Mouse (Mus musculus) CD4-positive, CD25-positive, alpha-beta regulatory T cell, adult 4 months (primary cell): ENCODE results near the gene Rnf126. TPM values are rescaled to one million over a fixed set of nuclear protein-coding genes. Genes with fewer than 3 reads are reported as not detected.

Source experiments
- ATAC-seq: one replicate; pipeline ENCODE4 v1.8.0; 2017
- polyA plus RNA-seq, 2 experiments: library from polyadenylated mRNA; unstranded; fragments of 100-300 nt; shearing (Covaris generic); gene quantifications; one replicate each; pipeline ENCODE4 v1.2.1; 2017

Rnf126 gene
- polyA plus RNA-seq, 2 experiments from 2014 or later: 3.4 to 3.5 TPM

DNA sequence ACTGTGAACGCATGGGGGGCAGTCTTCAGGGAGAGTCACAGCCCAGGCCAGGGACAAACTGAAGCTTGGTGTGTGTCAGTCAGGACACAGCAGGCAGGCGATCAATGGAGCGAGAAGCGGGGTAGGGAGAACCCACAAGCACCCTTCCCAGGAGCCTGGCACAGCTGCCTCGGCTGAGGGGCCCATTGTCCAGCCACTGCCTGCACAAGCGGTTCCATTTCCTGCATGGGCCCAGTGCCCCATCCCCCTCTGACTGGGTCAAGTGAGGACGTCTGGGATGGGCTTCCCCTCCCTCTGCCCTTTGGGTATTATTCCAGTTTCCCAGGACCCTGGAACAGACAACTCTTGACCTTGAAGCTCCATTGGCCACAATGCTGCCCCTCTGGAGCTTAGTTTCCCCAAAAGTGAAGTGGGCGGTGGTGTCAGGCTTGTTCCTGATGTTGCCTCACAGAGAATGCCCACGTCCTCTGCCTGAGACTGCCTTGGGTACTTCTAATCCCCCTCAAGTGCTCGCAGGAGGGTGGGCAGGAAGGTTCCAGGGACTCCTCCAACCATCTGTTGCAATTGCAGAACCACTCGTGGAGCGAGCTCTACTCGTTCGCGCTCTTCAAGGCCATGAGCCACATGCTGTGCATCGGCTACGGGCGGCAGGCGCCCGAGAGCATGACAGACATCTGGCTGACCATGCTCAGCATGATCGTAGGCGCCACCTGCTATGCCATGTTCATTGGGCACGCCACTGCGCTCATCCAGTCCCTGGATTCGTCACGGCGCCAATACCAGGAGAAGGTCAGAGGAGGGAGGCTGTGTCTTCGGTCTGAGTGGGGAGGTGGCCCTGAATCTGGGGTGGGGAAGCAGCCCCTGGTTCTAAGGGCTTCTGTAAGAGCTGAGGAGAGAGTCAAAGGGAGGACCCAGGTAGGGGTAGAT is 38.2 kb downstream of the Rnf126 start:
- no peak for ATAC-seq

DNA sequence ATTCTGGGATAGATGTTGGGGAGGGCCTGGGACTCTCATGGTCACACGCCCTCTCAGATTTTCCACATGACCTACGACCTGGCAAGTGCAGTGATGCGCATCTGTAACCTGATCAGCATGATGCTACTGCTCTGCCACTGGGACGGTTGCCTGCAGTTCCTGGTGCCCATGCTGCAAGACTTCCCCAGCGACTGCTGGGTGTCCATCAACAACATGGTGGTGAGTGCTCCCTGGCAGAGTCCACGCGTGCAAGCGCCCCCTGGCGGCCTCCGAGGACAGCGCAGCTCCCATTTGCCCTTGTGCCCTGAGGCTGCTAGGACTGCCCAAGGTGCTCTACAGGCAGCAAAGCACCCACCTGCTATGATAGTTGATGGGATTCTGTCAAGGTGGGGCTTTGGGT is 40.7 kb downstream of the Rnf126 start:
- ATAC-seq: no peak

DNA sequence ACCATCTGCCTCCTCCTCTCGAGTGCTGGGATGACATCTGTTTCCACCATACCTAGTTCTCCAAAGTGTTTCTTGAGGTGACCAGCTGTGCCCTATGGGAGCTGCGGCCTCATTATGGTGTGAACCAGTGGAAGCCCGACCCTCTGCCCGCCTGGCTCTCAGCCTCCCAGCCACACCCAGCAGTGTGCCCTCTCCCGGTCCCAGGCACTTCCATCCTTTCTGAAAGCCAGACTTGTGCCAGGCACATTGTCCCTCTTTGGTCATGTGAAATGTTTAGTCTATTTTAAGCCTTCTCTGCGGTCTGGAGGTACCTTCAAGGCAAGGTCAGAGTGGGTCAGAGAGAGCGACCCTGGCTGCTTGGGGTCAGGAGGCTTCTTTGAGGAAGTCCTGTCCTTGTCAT is 43.1 kb downstream of the Rnf126 start:
- ATAC-seq: no peak

DNA sequence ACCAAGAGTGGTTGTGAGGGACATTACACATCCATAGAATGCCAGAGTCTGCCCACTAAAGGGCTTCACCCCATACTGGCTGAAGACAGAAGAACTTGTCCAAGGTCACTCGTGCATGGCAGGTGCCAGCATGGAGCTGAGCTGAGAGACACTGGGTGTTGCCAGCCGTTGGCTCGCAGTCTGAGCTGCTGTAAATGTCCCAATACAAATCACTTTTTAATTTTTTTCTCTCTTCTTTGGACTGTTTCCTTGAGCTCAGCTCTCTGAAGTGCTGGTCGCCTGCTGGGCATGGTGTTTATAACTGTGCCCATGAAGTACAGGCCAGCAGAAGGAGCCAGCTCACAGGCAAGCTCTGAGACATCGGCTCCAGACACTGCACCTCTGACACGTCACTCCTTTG is 43.7 kb downstream of the Rnf126 start:
- ATAC-seq: no peak

DNA sequence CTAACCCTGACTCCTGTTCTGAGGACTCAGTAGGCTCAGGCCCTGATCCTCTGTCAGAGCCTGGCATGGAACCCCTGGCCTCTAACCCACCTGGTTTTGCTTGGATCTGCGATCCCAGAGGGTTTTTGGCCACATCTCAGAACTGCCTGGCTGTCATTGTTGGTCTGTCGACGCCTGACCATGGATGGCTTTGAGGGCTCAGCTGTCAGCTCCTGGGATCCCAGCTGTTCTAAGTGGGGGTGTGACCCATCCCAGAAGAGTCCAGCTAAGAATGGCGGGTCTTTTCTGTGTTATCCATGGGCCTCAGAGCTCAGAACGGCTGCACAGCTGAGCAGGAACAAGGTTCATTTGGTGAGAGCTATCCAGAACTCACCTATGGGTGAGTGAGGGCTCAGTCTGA is 45.7 kb downstream of the Rnf126 start:
- ATAC-seq: no peak

DNA sequence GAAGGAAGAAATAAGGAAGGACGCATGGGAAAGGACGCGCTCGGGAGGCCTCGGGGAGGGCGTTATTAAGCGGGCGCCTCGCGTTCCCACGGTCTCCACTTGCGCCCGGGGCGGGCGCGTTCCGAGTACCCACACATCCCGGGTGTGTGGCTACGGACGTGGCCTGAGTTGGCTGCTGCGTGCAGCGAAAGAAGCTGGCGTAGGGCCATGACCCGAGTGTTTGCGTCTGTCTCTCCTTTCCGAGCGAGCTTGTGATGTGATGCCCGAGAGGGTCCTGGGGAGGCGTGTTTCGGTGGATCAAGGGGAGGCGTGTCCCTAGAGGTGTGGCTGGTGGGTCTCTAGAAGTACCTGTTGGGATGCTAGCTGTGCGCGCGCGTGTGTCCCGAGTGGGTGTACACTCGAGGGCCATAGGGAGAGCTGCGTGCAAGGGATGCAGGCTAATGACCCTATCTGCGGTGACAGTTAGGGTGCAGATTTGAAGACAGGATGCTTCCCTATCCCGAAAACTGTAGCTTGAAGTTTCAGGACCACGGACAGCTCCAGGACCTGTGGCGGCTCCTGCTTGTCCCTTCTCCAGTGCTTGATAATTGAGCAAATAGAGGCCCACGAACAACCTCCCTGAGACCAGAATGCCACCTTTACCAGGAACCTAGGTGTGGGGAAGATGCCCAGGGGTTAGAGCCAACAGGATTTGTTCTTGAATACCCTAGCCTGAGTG is 49.0 kb downstream of the Rnf126 start:
- no peak for ATAC-seq

DNA sequence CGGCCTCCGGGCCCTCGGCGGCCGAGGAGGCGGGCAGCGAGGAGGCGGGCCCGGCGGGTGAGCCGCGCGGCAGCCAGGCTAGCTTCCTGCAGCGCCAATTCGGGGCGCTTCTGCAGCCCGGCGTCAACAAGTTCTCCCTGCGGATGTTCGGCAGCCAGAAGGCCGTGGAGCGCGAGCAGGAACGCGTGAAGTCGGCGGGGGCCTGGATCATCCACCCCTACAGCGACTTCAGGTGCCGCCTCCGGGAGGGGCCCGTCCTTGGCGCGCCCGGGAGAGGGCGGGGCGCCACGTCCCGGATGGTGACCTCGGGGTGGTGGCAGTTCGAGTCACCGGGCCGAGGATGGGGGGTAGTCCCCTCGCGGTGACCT is 49.8 kb downstream of the Rnf126 start:
- peak; percentile 32 for ATAC-seq

DNA sequence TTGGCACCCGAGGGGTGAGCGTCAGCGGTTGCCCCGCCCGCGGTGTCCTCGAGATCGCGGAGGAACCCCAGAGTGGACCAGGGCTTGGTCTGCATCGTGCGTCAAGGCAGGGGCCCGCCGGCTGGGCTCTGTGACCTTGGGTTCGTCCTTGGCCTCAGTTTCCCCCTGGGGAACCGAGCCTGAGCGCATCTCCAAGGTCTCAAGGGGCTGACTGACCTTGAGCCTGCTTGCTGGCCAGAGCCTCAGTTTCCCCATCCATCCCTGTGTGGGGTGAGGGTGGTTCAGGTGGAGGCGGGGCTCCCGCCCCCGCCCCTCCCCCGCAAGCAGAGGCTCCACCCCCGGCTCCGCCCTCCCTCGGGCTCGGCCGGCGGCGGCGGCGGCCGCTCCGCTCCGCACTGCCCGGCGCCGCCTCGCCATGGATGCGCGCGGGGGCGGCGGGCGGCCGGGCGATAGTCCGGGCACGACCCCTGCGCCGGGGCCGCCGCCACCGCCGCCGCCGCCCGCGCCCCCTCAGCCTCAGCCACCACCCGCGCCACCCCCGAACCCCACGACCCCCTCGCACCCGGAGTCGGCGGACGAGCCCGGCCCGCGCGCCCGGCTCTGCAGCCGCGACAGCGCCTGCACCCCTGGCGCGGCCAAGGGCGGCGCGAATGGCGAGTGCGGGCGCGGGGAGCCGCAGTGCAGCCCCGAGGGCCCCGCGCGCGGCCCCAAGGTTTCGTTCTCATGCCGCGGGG is 50.3 kb downstream of the Rnf126 start, which contains the start of gene Hcn2:
Hcn2 (plus strand) TSS at position 381 of the 734 bp plus-strand sequence.
- no peak for ATAC-seq

DNA sequence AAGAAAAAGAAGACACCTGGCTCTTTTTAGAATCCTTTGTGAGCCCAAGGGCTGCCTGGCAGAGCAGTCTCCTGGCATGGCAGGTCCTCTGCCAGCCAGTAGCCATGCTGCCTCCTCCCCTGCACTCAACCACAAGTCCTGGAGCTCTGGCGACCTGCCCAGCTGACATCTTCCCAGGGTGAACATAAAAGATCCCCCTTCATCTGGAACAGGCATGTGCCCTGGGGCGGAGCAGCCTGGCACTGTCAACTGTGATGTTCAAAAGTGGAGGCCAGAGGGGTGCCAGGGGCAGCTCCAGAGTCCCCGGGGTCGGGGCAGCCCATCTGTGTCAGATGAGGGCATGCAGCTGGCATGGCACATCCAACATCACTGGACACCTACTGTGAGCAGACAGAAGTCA is 51.8 kb downstream of the Rnf126 start:
- ATAC-seq: no peak

DNA sequence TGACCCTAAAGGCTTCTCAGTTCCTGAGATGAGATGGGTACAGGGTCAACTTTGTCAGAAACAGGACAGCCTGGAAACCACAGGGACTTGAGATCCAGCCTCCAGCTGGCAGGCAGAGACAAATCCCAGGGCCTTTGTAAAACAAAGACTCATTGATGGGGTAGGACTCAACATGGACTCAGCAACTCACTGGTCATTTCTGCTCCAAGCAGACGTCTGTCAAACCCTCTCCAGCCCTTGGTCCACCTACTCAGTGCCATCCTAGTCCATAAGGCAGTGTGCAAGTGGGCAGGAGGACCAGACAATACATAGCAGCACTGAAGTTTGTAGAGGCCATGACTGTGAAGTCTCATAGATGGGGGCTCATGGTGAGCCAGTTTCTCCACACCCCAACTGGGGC is 53.6 kb downstream of the Rnf126 start:
- ATAC-seq: no peak

DNA sequence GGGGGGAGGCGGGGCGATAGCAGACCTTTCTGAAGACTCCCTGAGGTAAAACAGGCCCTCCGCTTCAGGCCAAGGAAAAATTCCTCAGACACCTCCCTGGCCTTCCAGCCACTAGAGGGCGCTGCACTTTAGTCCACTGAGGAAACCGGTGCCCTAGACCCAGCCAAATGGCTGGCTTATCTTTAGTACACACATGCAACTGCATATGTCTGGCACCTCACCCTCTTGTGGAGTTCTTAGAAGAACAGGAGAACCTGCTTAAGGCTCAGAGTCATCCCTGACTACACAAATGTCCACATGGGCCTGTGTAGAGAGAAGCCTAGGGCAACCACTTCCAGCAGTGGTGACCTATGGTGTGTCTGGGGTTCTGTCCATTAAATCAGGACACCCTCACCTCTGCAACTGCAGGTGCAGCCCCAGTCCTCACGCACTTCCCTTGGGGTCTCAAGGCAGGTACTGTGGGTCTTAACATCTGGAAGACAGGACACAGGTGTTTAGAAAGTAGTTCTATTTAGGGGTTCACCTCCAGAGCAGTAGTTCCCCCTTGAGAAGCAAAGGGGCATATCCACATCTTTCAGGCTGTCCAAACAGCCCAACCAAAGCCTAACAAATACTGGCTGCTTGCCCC is 54.1 kb downstream of the Rnf126 start:
- peak; percentile 54 for ATAC-seq

DNA sequence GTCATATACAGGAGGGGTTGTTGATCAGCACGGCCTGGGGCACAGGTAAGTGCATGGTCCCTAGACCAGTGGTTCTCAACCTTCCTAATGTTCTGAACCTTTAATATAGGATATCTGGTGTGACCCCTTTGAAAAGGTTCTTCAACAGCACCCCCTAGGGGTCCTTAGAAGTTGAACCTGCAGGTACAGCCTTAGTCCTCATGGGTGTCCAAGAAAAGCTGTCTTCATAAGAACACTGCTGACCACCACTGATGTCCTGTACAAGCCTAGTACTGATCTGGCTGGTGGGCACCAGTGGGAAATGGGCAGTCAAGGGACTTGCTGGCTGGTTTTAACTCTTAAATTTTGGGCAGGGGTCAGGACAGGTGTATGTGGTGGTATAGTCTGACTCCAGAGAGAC is 54.7 kb downstream of the Rnf126 start:
- no peak for ATAC-seq

DNA sequence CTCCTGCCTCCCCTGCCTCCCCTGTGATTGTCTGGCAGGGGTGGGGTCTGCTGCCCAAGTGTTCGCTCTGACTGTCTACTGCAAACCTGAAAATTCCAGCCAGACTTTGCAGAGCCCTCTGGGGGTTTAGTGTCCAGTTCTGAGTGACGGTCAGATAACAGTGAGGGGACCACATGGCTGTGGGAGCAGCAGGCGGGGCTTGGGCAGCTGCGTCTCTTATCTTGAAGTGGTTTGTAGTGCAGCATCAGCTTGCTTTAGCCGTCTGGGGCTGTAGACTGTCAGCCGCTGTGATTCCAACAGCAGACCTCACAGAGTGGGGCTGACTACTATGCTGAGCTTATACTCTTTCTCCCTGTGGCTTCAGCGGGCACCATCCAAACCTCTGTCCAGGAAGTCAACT is 57.4 kb downstream of the Rnf126 start:
- ATAC-seq: no peak

DNA sequence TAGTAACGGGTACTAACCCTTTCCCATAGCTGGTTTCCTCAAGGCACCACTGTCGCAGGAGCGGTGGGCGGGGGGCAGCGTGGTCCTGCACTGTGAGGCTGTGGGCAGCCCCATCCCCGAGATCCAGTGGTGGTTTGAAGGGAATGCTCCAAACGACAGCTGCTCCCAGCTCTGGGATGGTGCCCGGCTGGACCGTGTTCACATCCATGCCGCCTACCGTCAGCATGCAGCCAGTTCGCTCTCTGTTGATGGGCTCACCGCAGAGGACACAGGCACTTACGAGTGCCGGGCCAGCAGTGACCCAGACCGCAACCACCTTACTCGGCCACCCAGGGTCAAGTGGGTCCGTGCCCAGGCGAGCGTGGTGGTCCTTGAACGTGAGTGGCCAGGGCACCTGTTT is 58.1 kb downstream of the Rnf126 start:
- ATAC-seq: no peak

Other genes starting within 250 kb of the Rnf126 start
- 1 to 10 TPM; 2.8 to 3.8 TPM for gene Plpp2, start 233.2 kb downstream of the Rnf126 start, polyA plus RNA-seq
- gene Mier2, start 211.8 kb downstream of the Rnf126 start, polyA plus RNA-seq: 10 to 100 TPM; 14.4 to 15.1 TPM
- not detected for gene Theg, start 179.6 kb downstream of the Rnf126 start, polyA plus RNA-seq
- gene C2cd4c, start 152.9 kb downstream of the Rnf126 start, polyA plus RNA-seq: not detected
- not detected for gene Shc2, start 129.0 kb downstream of the Rnf126 start, polyA plus RNA-seq
- not detected for gene Odf3l2, start 121.2 kb downstream of the Rnf126 start, polyA plus RNA-seq
- under 1 TPM; 0.23 to 0.73 TPM for gene Madcam1, start 102.4 kb downstream of the Rnf126 start, polyA plus RNA-seq
- gene Tpgs1, start 97.6 kb downstream of the Rnf126 start, polyA plus RNA-seq: 10 to 100 TPM; 16.6 to 19.5 TPM
- 10 to 100 TPM; 20.8 to 27.3 TPM for gene Cdc34, start 84.8 kb downstream of the Rnf126 start, polyA plus RNA-seq
- 1 to 10 TPM in 1 of 2 experiments, under 1 TPM in 1; 0.49 to 1.1 TPM for gene Gzmm, start 77.9 kb downstream of the Rnf126 start, polyA plus RNA-seq
- gene Bsg, start 62.5 kb downstream of the Rnf126 start, polyA plus RNA-seq: 100 to 1,000 TPM; 127 to 129 TPM
- not detected for gene Hcn2, start 50.3 kb downstream of the Rnf126 start, polyA plus RNA-seq
- 10 to 100 TPM; 18.0 to 23.4 TPM for gene Polrmt, start 20.4 kb downstream of the Rnf126 start, polyA plus RNA-seq
- not detected for gene Fgf22, start 11.9 kb downstream of the Rnf126 start, polyA plus RNA-seq
- under 1 TPM in 1 of 2 experiments, not detected in 1; 0.53 TPM for gene Fstl3, start 10.3 kb upstream of the Rnf126 start, polyA plus RNA-seq
- gene Prss57, start 24.0 kb upstream of the Rnf126 start, polyA plus RNA-seq: not detected
- gene Palm, start 26.6 kb upstream of the Rnf126 start, polyA plus RNA-seq: under 1 TPM in 1 of 2 experiments, not detected in 1; 0.23 TPM
- gene Misp, start 54.0 kb upstream of the Rnf126 start, polyA plus RNA-seq: under 1 TPM in 1 of 2 experiments, not detected in 1; 0.27 TPM
- gene Ptbp1, start 87.5 kb upstream of the Rnf126 start, polyA plus RNA-seq: 100 to 1,000 TPM; 103 to 274 TPM
- not detected for gene Prtn3, start 107.5 kb upstream of the Rnf126 start, polyA plus RNA-seq
- 1 to 10 TPM; 2.1 to 4.5 TPM for gene Plppr3, start 107.7 kb upstream of the Rnf126 start, polyA plus RNA-seq
- gene Elane, start 119.3 kb upstream of the Rnf126 start, polyA plus RNA-seq: not detected
- not detected for gene Cfd, start 123.9 kb upstream of the Rnf126 start, polyA plus RNA-seq
- gene Med16, start 142.0 kb upstream of the Rnf126 start, polyA plus RNA-seq: 1 to 10 TPM; 5.0 to 7.7 TPM
- gene Gm26602, start 143.9 kb upstream of the Rnf126 start, polyA plus RNA-seq: not detected
- gene Kiss1r, start 150.0 kb upstream of the Rnf126 start, polyA plus RNA-seq: under 1 TPM in 1 of 2 experiments, not detected in 1; 0.09 TPM
- gene R3hdm4, start 154.3 kb upstream of the Rnf126 start, polyA plus RNA-seq: 100 to 1,000 TPM in 1 of 2 experiments, 10 to 100 TPM in 1; 93.5 to 104 TPM
- gene Arid3a, start 160.1 kb upstream of the Rnf126 start, polyA plus RNA-seq: 1 to 10 TPM; 2.7 to 3.3 TPM
- gene Wdr18, start 193.2 kb upstream of the Rnf126 start, polyA plus RNA-seq: 10 to 100 TPM; 65.1 to 77.5 TPM
- gene Grin3b, start 203.8 kb upstream of the Rnf126 start, polyA plus RNA-seq: under 1 TPM in 1 of 2 experiments, not detected in 1; 0.58 TPM
- 1 to 10 TPM; 1.2 to 2.5 TPM for gene Tmem259, start 217.4 kb upstream of the Rnf126 start, polyA plus RNA-seq
- 100 to 1,000 TPM; 904 to 969 TPM for gene Cnn2, start 221.6 kb upstream of the Rnf126 start, polyA plus RNA-seq
- 10 to 100 TPM; 11.4 to 16.4 TPM for gene Abca7, start 229.5 kb upstream of the Rnf126 start, polyA plus RNA-seq
- 100 to 1,000 TPM; 233 to 369 TPM for gene Arhgap45, start 249.7 kb upstream of the Rnf126 start, polyA plus RNA-seq